Mouse (Mus musculus) intestine, embryonic 16.5 days (tissue): Measurements from ENCODE around the gene Igsf9b. TPM values are rescaled to one million over a fixed set of nuclear protein-coding genes. Genes with fewer than 3 reads are reported as not detected.

Source experiments
- ATAC-seq: fragments of 200-750 bp; cut with Nextera tagmentation; 2 replicates; pipeline ENCODE4 v1.8.0; 2017; ENCODE audit warnings: moderate TSS enrichment, moderate library complexity
- H3K27ac ChIP-seq: fragments of 300-500 bp; sonication (generic); 2 replicates; pipeline ENCODE4 v1.5.1; 2014; ENCODE audit warnings: mild to moderate bottlenecking, low read length
- H3K27me3 ChIP-seq: fragments of 300-500 bp; sonication (generic); replicated peaks from 2 replicates; pipeline ENCODE4 v1.6.1; 2014; ENCODE audit warnings: low read length, control low read depth, mixed read lengths; ENCODE audit not compliant: control insufficient read depth, insufficient read depth
- H3K36me3 ChIP-seq: fragments of 300-500 bp; sonication (generic); 2 replicates; pipeline ENCODE4 v1.6.1; 2014; ENCODE audit warnings: low read length, control low read depth; ENCODE audit not compliant: control insufficient read depth, insufficient read depth
- H3K4me1 ChIP-seq: fragments of 300-500 bp; sonication (generic); 2 replicates; pipeline ENCODE4 v1.6.1; 2014; ENCODE audit warnings: low read length, control low read depth, mixed read lengths; ENCODE audit not compliant: control insufficient read depth, insufficient read depth
- H3K4me2 ChIP-seq: fragments of 300-500 bp; sonication (generic); 2 replicates; pipeline ENCODE4 v1.6.1; 2014; ENCODE audit warnings: low read depth, low read length, control low read depth
- H3K4me3 ChIP-seq: fragments of 300-500 bp; sonication (generic); 2 replicates; pipeline ENCODE4 v1.5.1; 2014; ENCODE audit warnings: mild to moderate bottlenecking, low read length
- H3K9ac ChIP-seq: fragments of 300-500 bp; sonication (generic); 2 replicates; pipeline ENCODE4 v1.6.1; 2014; ENCODE audit warnings: low read depth, low read length
- H3K9me3 ChIP-seq: fragments of 300-500 bp; sonication (generic); 2 replicates; pipeline ENCODE4 v1.6.1; 2016; ENCODE audit warnings: low read length, control low read depth; ENCODE audit not compliant: control insufficient read depth
- WGBS: fragments of 180-500 bp; shearing (Covaris S2); extraction: QIAGEN DNeasy Blood & Tissue Kit; methylation state at CpG from one replicate; pipeline ENCODE4 v1.1.7; 2014; 5-methylcytosine and 5-hydroxymethylcytosine counted together
- polyA plus RNA-seq: library from polyadenylated mRNA; unstranded; fragments of >200 nt; fragmentation: Nextera tagmentation; extraction: Ambion mirVana; gene quantifications from 2 replicates; pipeline ENCODE4 v1.2.1, GENCODE M21; 2015

Gene Igsf9b
- polyA plus RNA-seq, 1 experiment from 2014 or later, result 4.2 TPM

GRCm38 (mm10) chr9:27339168-27339567, 40.2 kb downstream of the Igsf9b start:
- Histone ChIP-seq H3K36me3 (no peaks in the 10 kb centered on the region), H3K9me3 (no peaks in the 10 kb centered on the region), H3K9ac (no peak overlapping the region), H3K4me3 (no peak overlapping the region), H3K27me3 (no peaks in the 10 kb centered on the region), H3K4me1 (no peaks in the 10 kb centered on the region), H3K27ac (no peak overlapping the region), H3K4me2 (no peak overlapping the region)
- ATAC-seq, result no peak
- WGBS, result 85% methylated on average over 1 of the region's 1 CpGs

DNA sequence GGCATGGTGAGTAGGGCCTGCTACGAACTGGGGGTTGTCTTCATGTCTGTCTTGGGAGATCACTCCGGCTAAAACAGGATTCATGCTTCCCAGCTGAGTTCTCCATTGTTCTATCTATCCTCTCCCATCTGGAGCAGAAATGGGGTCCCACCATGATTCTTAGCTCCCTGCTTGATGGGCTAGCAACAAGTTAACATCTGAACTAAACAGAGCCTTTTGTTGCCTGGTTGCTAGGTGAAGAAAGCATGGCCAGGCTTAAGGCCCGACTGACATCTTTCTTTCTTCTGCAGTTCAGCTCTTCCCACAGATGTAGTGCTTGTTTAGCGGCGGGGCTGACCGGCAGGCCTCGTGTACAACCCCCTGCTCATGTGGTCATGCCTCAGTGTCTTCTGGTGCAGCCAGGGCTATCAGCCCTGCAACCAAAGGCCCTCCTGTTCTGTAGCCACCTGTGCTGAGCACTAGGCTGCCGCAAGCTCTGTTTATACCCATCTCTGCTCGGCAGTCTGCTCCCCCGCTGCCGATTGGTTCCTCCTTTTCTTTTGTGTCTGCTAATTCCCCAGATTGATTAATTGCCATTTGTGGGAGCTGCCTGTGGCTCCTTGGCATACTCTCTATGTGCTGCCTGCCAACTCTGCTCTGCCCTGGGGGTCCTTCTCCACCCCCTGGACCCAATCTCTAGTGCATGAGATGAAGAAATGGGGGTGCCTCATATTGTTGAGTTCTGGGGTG, 47.7 kb downstream of the Igsf9b start:
- Histone ChIP-seq H3K36me3 (no peaks in the 10 kb centered on the region), H3K4me2 (no peak overlapping the region), H3K4me1 (no peaks in the 10 kb centered on the region), H3K9ac (no peak overlapping the region), H3K4me3 (no peak overlapping the region), H3K9me3 (no peaks in the 10 kb centered on the region), H3K27me3 (no peaks in the 10 kb centered on the region), H3K27ac (no peak overlapping the region)
- ATAC-seq, result no peak
- WGBS, result 65% methylated on average over 11 of the region's 11 CpGs

DNA sequence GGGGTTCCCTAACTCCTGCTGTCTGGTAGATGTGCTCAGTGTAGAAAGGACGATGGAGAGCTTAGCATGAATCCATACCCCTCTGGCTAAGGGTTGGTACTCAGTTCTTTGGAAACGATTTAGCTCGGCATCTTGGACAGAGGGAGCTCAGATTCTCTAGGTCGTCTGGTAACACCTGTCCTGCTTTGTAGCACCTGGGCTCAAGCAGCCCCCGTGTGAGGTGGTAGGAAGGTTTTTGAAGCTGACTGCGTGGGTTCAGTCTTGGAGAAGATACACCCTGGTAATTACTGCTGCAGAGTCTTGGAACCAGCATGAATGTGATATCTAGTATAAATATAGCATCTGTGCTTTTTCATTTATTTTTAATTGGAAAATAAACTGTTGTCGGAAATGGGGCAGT, 54.1 kb downstream of the Igsf9b start:
- Histone ChIP-seq H3K9me3 (no peaks in the 10 kb centered on the region), H3K9ac (no peak overlapping the region), H3K4me2 (no peak overlapping the region), H3K27ac (no peak overlapping the region), H3K36me3 (no peaks in the 10 kb centered on the region), H3K27me3 (no peaks in the 10 kb centered on the region), H3K4me3 (no peak overlapping the region), H3K4me1 (no peaks in the 10 kb centered on the region)
- 85% methylated on average over 7 of the region's 7 CpGs for WGBS
- ATAC-seq, result no peak

DNA sequence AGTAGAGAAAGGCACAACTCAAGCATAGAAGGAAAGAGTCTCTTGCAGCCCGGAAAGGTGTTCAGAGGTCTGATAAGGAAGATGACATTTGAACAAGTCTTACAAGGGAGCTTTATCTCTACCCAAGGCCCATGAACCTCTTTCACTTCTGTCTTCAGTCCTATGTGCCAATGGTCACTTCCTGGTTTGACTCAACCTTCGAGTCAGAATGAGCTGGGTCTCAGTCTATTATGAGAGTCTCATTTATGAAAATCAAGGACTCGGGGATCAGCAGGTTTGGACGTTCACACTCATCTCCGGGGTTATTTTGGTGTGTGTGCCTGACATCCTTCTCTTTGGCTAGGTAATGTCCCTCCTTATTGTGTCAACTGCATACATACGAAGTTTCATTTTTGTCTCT, 58.9 kb downstream of the Igsf9b start:
- 88% methylated on average over 6 of the region's 6 CpGs for WGBS
- Histone ChIP-seq H3K9me3 (no peaks in the 10 kb centered on the region), H3K27ac (no peak overlapping the region), H3K4me1 (no peaks in the 10 kb centered on the region), H3K9ac (no peak overlapping the region), H3K36me3 (no peaks in the 10 kb centered on the region), H3K4me3 (no peak overlapping the region), H3K4me2 (no peak overlapping the region), H3K27me3 (no peaks in the 10 kb centered on the region)
- ATAC-seq, result no peak

- 60% methylated on average over 2 of the region's 2 CpGs for WGBS
- H3K4me1 ChIP-seq, result no peaks in the 10 kb centered on the region
- H3K27ac ChIP-seq, result no peak overlapping the region
- H3K9me3 ChIP-seq, result no peaks in the 10 kb centered on the region
- no peaks in the 10 kb centered on the region for H3K27me3 ChIP-seq
- H3K36me3 ChIP-seq, result no peaks in the 10 kb centered on the region
- no peak overlapping the region for H3K4me3 ChIP-seq
- ATAC-seq, result no peak
- no peak overlapping the region for H3K4me2 ChIP-seq
- no peak overlapping the region for H3K9ac ChIP-seq
These were observed 68.2 kb downstream of the Igsf9b start for GRCm38 (mm10) chr9:27367231-27367630.

DNA sequence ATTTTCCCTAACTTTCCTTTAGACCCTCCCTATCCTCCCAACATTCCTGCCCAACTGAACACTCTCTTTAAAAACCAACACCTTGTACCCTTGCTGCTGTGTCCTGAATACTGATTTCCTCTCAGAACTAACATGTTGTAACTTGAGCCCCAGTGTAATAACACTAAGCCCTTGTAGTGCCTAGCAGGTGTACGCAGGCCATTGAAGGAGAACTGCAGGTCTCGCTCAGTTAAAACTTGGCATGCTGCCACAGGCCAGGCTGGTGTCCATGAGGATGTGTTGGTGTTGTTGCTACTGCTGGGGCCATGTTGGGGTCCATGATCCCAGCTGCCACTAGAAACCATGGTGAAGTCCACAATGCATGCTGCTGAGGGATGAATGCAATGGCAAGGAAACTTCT, 70.1 kb downstream of the Igsf9b start:
- Histone ChIP-seq H3K4me1 (no peaks in the 10 kb centered on the region), H3K9me3 (no peaks in the 10 kb centered on the region), H3K27me3 (no peaks in the 10 kb centered on the region), H3K36me3 (no peaks in the 10 kb centered on the region), H3K27ac (no peak overlapping the region), H3K9ac (no peak overlapping the region), H3K4me2 (no peak overlapping the region), H3K4me3 (no peak overlapping the region)
- 67% methylated on average over 2 of the region's 2 CpGs for WGBS
- no peak for ATAC-seq

- no peak for ATAC-seq
- Histone ChIP-seq H3K9ac (no peak overlapping the region), H3K27ac (no peak overlapping the region), H3K4me2 (no peak overlapping the region), H3K4me3 (no peak overlapping the region), H3K9me3 (no peaks in the 10 kb centered on the region), H3K4me1 (no peaks in the 10 kb centered on the region), H3K27me3 (no peaks in the 10 kb centered on the region), H3K36me3 (no peaks in the 10 kb centered on the region)
- 66% methylated on average over 1 of the region's 1 CpGs for WGBS
These were observed 76.7 kb downstream of the Igsf9b start for GRCm38 (mm10) chr9:27375746-27376145.

- 86% methylated on average over 3 of the region's 3 CpGs for WGBS
- Histone ChIP-seq H3K9ac (no peak overlapping the region), H3K4me2 (no peak overlapping the region)
These were observed 87.9 kb downstream of the Igsf9b start for GRCm38 (mm10) chr9:27386951-27387350.

DNA sequence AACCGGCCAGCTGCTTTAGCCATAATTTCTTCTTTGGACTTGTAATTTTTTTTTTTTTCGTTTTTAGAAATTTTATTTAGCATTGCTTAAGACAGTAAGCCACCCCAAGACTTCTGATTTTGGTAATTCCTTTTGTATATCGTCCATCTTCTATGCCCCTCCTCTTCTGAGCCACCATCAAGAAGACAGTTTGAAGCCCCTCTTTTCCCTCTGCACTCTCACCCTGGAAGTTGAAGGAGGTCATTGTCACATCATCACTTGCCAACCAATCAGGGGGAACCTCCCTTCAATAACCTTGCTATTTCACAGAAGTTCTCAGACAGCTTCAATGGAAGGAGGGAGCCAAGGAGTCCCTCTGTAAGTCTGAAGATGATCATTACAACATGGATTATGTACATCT, 97.5 kb downstream of the Igsf9b start, which contains the start of gene Spata19:
Spata19 (plus strand) TSS at position 301 of the 400 bp plus-strand sequence.
- Histone ChIP-seq H3K27me3 (no peaks in the 10 kb centered on the region), H3K4me3 (no peak within 1 kb of the TSS), H3K9me3 (no peaks in the 10 kb centered on the region), H3K4me1 (no peaks in the 10 kb centered on the region), H3K9ac (no peak within 1 kb of the TSS), H3K4me2 (no peak within 1 kb of the TSS), H3K27ac (no peak within 1 kb of the TSS), H3K36me3 (no peaks in the 10 kb centered on the region)
- WGBS, result 67% methylated on average over 3 of the region's 3 CpGs
- no peak for ATAC-seq

More at GRCm38 (mm10) chr9:27386951-27387350, 87.9 kb downstream of the Igsf9b start:
- Histone ChIP-seq H3K27me3 (no peaks in the 10 kb centered on the region), H3K4me1 (no peaks in the 10 kb centered on the region), H3K36me3 (no peaks in the 10 kb centered on the region), H3K4me3 (no peak overlapping the region), H3K27ac (no peak overlapping the region), H3K9me3 (no peaks in the 10 kb centered on the region)
- ATAC-seq, result no peak

DNA sequence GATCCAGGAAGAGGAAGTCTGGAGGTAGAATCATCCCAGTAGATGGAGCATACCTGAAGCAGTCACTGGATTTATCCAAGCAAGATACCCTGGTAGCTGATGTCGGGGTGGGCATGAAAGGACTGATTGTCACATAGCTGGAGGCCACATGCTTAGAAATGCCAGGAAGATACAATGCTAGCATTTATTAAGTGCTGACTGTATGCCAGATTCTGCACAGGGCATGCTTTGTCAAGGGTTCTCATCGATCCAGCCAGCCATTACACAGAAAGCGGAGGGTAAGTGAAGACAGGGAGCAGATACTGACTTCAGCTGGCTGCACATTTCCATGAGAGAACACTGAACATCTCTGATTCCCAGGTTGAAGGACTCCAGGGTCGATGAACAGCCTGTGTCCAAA, 102.2 kb downstream of the Igsf9b start:
- WGBS, result 84% methylated on average over 4 of the region's 4 CpGs
- ATAC-seq, result no peak
- H3K27me3 ChIP-seq, result no peaks in the 10 kb centered on the region
- no peak overlapping the region for H3K4me3 ChIP-seq
- H3K4me2 ChIP-seq, result no peak overlapping the region
- H3K27ac ChIP-seq, result no peak overlapping the region
- no peaks in the 10 kb centered on the region for H3K9me3 ChIP-seq
- H3K36me3 ChIP-seq, result no peaks in the 10 kb centered on the region
- H3K9ac ChIP-seq, result no peak overlapping the region
- H3K4me1 ChIP-seq, result no peaks in the 10 kb centered on the region
